Mouse (Mus musculus): Measurements from ENCODE around the gene Cipc. TPM values are rescaled to one million over a fixed set of nuclear protein-coding genes. Genes with fewer than 3 reads are reported as not detected.

Cipc gene
- polyA plus RNA-seq, 2 experiments from 2014 or later = 20.0 to 29.3 TPM

GRCm38 (mm10) chr12:86960791-86961335 is 14.0 kb downstream of the Cipc start:
- no peak for ATAC-seq

GRCm38 (mm10) chr12:86961589-86962344 is 14.9 kb downstream of the Cipc start:
- ATAC-seq = no peak

- ATAC-seq = no peak
Measured at GRCm38 (mm10) chr12:86964278-86965057, 17.6 kb downstream of the Cipc start.

GRCm38 (mm10) chr12:86965237-86965799 is 18.5 kb downstream of the Cipc start:
- no peak for ATAC-seq

- ATAC-seq = no peak
Measured at GRCm38 (mm10) chr12:86968468-86969219, 21.8 kb downstream of the Cipc start.

- ATAC-seq = no peak
Measured at GRCm38 (mm10) chr12:86969220-86969601, 22.4 kb downstream of the Cipc start.

- ATAC-seq = no peak
Measured at GRCm38 (mm10) chr12:86971089-86971488, 24.2 kb downstream of the Cipc start.

GRCm38 (mm10) chr12:86973216-86973615 is 26.4 kb downstream of the Cipc start:
- ATAC-seq = no peak

- ATAC-seq = no peak
Measured at GRCm38 (mm10) chr12:86973706-86974105, 26.9 kb downstream of the Cipc start.

- ATAC-seq = no peak
Measured at GRCm38 (mm10) chr12:86974387-86975288, 27.8 kb downstream of the Cipc start.

GRCm38 (mm10) chr12:86975761-86976160 is 28.9 kb downstream of the Cipc start:
- no peak for ATAC-seq

GRCm38 (mm10) chr12:86976511-86977168 is 29.8 kb downstream of the Cipc start:
- no peak for ATAC-seq

- no peak for ATAC-seq
Measured at GRCm38 (mm10) chr12:86977833-86978232, 31.0 kb downstream of the Cipc start.

GRCm38 (mm10) chr12:86981180-86981579 is 34.3 kb downstream of the Cipc start:
- no peak for ATAC-seq

- ATAC-seq = no peak
Measured at GRCm38 (mm10) chr12:86983470-86984193, 36.8 kb downstream of the Cipc start.

GRCm38 (mm10) chr12:86984194-86984555 is 37.3 kb downstream of the Cipc start:
- no peak for ATAC-seq

- no peak for ATAC-seq
Measured at GRCm38 (mm10) chr12:86986562-86986961, 39.7 kb downstream of the Cipc start.

GRCm38 (mm10) chr12:86988227-86988626 is 41.4 kb downstream of the Cipc start:
- no peak for ATAC-seq

- no peak for ATAC-seq
Measured at GRCm38 (mm10) chr12:86989378-86989777, 42.5 kb downstream of the Cipc start.
